In genomic region chr9:110713389-110713788, GRCm38 (mm10) we compare ENCODE assay signal across 33 mouse cellular contexts. TPM values are rescaled to one million over a fixed set of nuclear protein-coding genes. Genes with fewer than 3 reads are reported as not detected.
"Had no signal": no experiment of that assay in that cellular context is flagged by ENCODE, and none has a peak within 500 bp of the region (broad histone marks: within the 10 kb centered on the region; RNA-seq: fewer than 3 reads in every experiment).

No protein-coding gene starts in this region.

- H3K9me3 ChIP-seq: heart, embryonic 10.5 days; heart, embryonic 12.5 days; heart, embryonic 13.5 days; heart, embryonic 15.5 days; hindbrain, embryonic 10.5 days; hindbrain, embryonic 12.5 days; hindbrain, embryonic 13.5 days; hindbrain, embryonic 15.5 days; kidney, embryonic 15.5 days had no signal

- ATAC-seq: hindbrain, postnatal 0 days; inflammation-experienced regulatory T-cells, adult 6 months had no signal

- DNase-seq: heart, adult 18-20 months; heart, adult 2 months; heart, postnatal 10 days; heart, postnatal 14 days; heart, postnatal 36 days; heart, postnatal 4 days; kidney, adult 11 months; kidney, adult 18-20 months; kidney, adult 2 months; kidney, adult 9 months; kidney, postnatal 10 days; kidney, postnatal 14 days; kidney, postnatal 25 days; kidney, postnatal 36 days; kidney, postnatal 4 days; layer of hippocampus, adult 9-11 months; layer of hippocampus, postnatal 36 days had no signal

- H3K9ac ChIP-seq: heart, embryonic 12.5 days; heart, embryonic 13.5 days; heart, embryonic 15.5 days; hindbrain, embryonic 12.5 days; hindbrain, embryonic 13.5 days; hindbrain, embryonic 14.5 days; hindbrain, embryonic 15.5 days; kidney, embryonic 15.5 days had no signal

- H3K27ac ChIP-seq: heart, adult 2 months; heart, embryonic 10.5 days; heart, embryonic 13.5 days; heart, embryonic 15.5 days; hindbrain, embryonic 10.5 days; hindbrain, embryonic 12.5 days; hindbrain, embryonic 13.5 days; hindbrain, embryonic 14.5 days; hindbrain, embryonic 15.5 days; hindbrain, postnatal 0 days; kidney, embryonic 15.5 days; kidney, postnatal 0 days; layer of hippocampus, adult 2 months; left cerebral cortex, adult 2 months had no signal

- H3K4me1 ChIP-seq: hindbrain, embryonic 12.5 days; hindbrain, embryonic 15.5 days had no signal

- H3K4me3 ChIP-seq: heart, adult 2 months; heart, embryonic 10.5 days; heart, embryonic 12.5 days; heart, embryonic 13.5 days; heart, embryonic 15.5 days; hindbrain, embryonic 10.5 days; hindbrain, embryonic 12.5 days; hindbrain, embryonic 13.5 days; hindbrain, embryonic 15.5 days; kidney, embryonic 15.5 days; layer of hippocampus, adult 2 months; left cerebral cortex, adult 2 months had no signal

- H3K27me3 ChIP-seq: heart, embryonic 12.5 days; heart, embryonic 13.5 days; heart, embryonic 15.5 days; hindbrain, embryonic 12.5 days; hindbrain, embryonic 13.5 days; hindbrain, embryonic 15.5 days; kidney, embryonic 15.5 days had no signal

- H3K4me2 ChIP-seq: heart, embryonic 11.5 days; heart, embryonic 12.5 days; heart, embryonic 13.5 days; heart, embryonic 15.5 days; hindbrain, embryonic 12.5 days; hindbrain, embryonic 13.5 days; hindbrain, embryonic 14.5 days; hindbrain, embryonic 15.5 days; kidney, embryonic 15.5 days had no signal

RNA-seq across cellular contexts. Expression of gene Myl3, which starts 28.3 kb away (rescaled TPM):
- polyA plus RNA-seq: hindbrain, embryonic 10.5 days; inflammation-experienced regulatory T-cells, adult 6 months had no signal

RNA-seq across cellular contexts. Expression of gene Pth1r, which starts 33.6 kb away (rescaled TPM):
- polyA plus RNA-seq: inflammation-experienced regulatory T-cells, adult 6 months had no signal
